Mouse (Mus musculus): ENCODE measurements around the gene Hoxc5.

Gene Hoxc5

DNA sequence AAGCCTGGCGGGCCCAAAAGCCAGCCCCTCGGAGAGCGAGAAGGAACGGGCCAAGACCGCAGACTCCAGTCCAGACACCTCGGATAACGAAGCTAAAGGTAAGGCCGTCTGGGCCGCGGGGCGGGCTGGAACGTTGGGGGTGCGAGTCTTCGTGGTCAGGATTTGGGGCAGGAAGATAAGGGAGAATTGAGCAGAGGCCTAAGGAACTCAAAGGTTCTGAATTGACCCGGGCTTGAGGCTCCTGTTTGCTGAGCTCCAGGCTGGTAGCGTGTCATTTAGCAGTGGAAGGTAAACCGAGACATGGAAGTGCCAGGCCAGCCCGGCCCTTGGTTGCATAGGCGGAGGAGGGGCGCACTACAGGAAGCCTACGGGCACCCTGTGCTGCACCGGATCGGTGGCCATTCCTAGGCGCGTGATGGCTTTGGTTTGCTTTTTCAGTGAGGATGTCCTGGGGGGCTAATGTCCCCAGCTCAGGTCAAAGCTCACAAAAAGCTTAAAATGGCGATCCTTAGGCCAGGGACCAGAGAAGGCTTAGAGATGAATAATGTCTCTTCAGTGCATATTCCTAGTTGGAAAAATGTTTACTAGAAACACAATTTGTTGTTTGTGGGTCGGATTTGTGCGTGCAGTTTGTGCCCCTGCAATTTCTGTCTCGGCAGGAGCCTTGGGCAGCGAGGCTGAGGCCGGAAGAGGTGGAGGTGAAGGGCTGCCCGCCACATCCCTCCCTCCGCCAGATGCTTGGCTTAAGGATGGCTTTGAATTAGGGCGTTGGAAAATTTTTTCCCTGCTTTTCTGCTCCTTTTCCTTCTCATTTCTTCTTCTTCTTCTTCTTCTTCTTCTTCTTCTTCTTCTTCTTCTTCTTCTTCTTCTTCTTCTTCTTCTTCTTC, 511 bp downstream of the Hoxc5 start:
- no peak for DNase-seq

DNA sequence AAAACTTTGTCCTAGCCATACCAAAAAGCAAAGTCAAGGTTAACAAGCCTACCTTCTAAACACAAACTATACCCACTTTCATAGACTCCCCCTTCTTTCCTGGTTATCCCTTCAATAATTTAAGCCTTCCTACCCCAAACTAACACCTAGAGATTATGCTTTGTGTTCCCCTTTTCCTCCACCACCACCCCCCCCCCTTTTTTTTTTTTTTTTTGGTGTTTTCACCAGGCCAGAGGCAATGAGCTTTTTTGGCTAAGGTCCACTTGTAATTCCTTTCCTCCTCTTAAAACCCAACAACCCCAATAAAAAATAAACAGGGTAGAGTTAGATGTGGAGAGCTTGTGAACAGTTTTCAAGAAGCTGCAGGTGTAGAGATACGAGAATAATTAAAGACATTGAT, 2.1 kb downstream of the Hoxc5 start:
- DNase-seq = no peak

DNA sequence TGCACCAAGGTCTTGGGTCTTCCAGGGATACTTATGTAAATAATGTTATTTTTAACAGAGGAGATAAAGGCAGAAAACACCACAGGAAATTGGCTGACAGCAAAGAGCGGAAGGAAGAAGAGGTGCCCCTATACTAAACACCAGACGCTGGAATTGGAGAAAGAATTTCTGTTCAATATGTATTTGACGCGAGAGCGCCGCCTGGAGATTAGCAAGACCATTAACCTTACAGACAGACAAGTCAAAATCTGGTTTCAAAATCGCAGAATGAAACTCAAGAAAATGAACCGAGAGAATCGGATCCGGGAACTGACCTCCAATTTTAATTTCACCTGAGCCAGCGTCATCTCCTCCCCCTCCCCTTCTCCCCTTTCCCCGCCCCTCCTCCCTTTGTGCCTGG, 3.5 kb downstream of the Hoxc5 start:
- DNase-seq = no peak

DNA sequence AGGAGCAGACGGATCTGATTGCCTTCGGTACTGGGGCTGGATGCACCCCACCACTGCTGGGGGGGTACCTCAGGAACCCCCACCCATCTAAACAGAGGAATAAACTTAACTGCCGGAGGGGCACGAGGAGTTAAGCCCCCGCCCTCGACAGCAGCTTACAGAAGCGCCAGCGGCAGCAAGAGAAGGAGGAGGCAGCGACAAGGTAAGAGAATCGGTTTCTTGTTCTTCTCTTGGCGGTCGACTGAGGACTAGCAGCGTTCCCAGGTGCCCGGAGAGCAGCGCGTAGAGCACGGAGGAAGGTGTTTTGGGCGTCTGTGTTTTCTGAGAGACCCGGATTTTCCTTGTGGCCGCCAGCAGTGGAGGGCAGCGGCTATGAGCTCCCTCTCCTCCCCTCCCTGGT, 5.0 kb downstream of the Hoxc5 start:
- no peak for DNase-seq

DNA sequence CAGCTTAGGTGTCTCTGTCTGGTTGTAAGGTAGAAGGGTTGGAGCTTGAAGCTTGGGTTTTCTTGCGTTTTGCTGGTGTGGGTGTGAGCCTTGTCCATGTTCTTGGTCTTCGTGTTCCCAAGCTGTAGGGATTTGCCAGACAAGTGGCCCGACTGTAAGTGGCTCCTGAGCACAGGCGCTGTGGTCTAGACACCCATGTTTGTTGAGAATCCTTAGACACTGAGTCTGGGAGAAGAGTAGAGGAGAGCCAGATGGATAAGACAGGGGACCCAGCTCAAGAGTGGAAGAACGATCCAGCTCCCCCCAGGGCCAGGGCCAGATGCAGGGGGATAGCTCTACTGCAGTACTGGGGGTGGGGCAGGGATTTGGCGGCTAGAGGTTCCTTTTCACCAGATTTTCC, 5.5 kb downstream of the Hoxc5 start:
- DNase-seq = no peak

DNA sequence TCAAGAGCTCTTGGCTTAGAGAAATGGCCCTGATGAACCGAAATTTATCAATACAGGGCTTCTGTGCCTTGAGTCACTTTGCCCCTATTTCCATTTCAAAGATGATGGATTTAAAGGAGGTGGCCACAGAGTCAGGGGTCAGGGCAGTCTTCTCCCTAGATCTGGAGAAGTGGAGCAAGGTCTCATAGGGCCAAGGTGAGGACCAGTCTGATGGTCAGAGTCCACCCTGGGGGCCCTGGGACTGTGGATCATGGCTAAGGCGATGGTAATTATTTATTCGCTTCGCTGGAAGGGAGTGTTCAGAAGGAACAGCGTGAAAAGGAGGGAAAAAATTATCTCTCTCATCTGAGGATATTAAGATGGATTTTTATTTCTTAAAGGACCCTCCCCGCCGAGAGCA, 7.8 kb downstream of the Hoxc5 start:
- no peak for DNase-seq

DNA sequence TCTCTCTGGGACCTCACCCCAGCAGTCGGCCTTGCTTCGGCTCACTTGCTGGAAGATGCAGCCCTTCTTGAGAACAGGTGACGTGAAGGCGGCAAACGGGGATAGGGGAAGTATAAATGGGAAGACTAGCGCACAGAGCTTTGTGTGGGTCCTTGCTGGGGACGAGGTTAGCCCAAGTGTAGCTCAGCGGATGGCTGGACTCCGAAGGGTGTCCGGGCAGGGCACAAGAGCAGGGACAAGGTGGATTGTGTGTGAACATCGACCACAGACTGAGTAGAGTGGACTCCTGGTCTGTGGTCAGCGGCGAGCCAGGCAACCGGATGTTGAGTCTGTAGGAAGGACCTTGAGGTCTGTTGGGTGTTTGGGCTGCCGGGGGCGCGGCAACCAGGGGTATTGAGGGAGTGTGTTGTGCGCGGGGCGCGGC, 8.5 kb downstream of the Hoxc5 start:
- no peak for DNase-seq

DNA sequence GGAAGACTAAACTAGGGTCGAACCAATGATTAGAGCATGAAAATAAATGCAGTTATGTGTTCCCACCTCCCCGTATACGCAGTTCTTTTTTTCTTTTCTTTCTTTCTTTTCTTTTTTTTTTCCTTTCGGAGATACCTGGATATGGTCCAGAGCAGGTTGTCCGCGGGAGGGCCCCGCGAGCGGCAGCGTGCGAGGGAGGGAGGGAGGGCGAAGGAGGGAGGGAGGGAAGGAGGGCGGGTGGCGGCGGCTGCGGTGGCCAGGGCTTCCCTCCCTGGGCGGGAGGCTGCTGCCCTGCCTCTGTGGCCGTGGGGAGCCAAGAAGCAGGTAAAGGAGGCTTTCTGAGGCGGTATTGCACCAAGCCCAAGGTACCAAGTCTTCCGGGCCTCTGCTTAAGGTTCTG, 8.9 kb downstream of the Hoxc5 start, which contains the start of gene Hoxc9:
Hoxc9 (plus strand) TSS at position 269 of the 400 bp plus-strand sequence.
- DNase-seq = no peak

DNA sequence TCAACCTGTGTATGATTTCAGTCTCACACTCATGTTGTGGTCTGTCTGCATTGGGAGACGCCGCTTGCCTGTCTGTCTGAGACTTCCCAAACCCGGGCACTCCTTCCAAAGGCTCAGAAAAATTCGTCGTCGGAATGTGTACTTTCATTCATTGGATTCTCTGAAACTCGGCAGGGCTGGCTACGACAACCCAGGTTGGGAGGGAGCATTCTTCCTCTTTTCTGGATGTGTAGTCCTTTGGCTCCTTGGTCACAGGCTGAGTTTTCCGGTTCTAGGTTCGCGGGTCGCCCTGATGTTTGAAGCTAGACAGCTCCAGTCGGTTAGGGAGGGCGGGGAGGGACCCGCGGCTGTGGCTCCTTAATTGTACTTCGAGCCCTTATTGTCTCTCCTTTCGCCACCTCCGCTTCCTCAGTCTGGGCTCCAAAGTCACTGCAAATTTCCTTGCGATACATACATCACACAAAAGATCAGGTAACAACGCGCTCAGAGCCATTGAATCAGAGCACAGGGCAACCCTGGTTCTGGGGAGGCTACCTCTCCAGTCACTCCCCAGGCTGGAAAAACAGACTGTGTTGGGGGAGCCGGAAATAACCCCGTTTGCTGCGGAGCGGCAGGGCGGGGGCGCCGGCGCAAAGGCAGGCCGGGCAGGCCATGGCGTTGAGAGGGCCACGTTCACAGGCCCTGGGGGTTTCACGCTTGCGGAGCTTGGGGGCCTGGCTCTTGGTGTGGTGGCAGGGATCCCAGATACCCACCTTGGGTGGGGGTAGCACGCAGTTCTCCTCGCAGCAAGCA, 9.6 kb downstream of the Hoxc5 start:
- DNase-seq = no peak

DNA sequence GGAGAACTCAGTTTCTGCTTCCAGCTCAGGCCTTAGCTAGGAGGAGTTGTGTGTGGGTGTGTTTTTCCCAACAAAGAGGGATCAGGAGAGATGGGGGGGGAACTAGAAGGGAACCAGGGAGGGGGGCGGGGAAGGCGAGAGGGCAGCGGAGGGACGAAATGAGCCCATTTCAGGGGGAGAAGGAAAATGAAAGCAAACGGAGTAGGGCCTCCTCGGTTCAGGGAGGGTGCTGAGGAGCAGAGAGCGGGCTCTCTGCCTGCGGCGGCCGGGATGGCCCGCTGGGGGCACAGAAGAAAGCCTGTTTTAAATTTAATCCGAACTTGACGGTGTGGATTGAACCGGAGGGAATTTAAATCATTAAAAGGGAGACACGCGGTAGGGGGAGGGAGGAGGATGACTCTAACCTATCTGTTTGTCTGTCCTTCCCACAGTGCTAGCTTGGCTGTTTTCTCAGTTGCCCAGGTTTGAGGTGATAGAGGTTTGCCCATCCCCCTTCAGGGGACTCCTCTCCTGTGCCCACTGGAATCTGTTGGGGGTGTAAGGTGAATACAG, 10.3 kb downstream of the Hoxc5 start:
- no peak for DNase-seq

DNA sequence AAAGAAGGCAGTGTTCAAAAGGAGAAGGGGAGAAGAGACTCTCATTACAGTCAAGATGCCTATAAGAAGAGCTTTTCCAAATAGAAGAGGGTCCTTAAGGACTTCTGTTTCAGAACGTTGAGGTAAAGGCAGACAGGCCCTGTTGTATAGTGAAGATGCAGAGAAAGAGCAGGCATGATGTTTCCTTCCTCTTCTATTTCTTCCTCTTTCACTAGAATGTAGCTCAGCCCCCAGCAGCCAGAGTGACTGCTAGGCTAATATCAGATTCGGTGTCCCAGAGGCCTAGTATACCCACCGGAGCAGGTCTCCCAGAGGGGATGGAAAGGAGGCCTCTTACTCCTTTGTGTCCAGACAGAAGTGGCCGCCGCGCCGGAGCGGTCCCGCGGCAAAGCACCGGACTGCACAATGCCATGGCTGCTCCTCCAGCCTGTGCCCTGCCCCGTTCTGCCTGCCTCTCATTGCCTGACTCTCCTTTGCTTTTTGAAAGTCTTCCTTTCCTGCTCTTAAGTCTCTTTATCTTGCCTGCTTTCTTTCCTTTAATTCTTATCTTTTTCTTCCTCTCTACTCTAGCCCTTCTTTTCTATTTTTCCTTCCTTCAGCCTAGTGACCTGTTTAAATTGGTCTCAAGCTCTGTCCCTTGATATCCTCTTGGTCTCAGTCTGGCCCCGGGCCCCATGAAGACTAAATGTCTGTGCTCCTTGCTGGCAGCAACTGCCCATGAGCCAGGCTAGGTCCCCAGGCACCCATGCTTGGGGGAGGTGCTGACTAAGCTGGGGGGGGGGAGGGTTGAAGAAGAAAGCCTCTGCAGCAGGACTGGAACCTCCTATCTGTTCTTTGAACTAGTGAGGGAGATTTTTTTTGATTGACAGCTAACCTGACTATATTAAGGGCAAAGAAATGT, 11.6 kb downstream of the Hoxc5 start:
- no peak for DNase-seq

DNA sequence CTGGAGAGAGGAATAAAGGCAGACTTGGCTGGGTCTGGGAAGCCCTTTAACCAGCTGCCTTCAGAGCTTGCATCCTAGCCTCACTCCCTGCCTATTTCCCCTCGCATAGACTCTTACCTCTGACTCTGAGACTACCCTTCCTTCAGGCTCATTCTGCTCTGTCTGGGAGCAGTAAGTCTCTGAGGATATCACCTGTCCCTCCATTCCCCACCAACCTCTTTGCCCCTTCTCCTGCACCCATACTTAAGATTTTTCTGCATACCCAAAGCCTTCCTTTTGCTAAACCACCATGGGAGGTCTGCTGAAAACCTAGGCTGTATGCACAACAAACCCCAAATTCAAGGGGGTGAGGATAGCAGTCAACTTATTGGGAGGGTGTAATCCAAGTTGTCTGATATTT, 12.7 kb downstream of the Hoxc5 start:
- DNase-seq = no peak

DNA sequence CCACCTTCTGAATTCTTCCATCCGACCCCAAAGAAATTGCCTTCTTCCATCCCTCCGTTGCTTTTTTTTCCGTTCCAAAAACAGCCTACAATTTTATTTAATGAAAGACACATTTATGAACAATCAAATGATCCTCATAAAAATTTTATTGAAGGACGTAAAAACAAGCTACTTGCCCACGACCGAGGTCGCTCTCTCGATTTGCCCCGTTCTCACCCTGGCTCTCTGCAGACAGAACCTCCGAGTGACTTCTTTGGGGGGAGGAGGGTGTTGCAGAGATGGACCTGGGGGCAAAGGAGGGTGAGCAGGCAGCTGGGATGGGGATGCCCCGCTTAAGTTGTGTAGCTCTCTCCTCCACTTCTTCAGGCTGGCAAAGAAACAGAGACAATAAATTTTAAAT, 13.1 kb downstream of the Hoxc5 start:
- no peak for DNase-seq

DNA sequence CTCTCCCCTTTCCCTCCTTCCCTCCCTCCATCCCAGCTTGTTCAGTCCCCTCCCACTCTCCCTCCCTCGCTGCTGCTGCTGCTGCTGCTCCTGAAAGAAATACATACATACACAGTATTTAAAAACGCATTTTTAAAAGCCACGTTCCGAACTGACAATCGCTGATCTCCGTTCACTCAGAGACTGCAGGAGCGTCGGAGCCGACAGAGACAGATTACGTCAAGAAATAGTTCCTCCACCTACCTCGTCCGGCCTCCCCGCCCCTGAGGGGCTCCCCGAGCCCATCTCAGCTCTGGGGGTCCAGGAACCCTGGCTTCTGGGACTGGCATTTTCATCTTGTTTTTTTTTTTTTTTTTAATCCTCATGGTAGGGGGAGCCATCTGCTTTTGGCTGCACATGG, 13.7 kb downstream of the Hoxc5 start:
- DNase-seq = no peak

DNA sequence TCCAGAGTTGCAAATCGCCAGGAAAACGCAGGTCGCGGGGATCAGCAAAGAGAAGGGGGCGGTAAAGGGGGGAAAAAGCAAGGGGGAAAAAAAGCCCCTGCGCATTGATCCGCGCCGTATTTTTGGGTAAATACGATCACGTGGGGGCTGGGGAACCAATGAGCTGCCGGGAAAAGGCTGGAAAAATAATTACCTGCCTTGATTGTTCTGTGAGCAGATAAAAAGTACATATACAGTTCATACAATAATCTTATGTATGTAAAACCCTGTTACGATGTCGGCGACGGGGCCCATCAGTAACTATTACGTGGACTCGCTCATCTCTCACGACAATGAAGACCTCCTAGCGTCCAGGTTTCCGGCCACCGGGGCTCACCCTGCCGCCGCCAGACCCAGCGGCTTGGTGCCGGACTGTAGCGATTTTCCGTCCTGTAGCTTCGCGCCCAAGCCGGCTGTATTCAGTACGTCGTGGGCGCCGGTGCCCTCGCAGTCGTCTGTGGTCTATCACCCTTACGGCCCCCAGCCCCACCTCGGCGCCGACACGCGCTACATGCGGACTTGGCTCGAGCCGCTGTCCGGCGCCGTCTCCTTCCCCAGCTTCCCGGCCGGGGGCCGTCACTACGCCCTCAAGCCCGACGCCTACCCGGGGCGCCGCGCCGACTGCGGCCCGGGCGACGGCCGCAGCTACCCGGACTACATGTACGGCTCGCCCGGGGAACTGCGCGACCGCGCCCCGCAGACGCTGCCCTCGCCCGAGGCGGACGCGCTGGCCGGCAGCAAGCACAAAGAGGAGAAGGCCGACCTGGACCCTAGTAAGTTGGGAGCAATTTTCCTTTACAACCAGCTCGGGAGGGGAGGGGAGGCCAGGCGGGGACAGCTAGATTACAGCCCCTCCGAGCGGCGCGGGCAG, 14.4 kb downstream of the Hoxc5 start:
- DNase-seq = no peak

DNA sequence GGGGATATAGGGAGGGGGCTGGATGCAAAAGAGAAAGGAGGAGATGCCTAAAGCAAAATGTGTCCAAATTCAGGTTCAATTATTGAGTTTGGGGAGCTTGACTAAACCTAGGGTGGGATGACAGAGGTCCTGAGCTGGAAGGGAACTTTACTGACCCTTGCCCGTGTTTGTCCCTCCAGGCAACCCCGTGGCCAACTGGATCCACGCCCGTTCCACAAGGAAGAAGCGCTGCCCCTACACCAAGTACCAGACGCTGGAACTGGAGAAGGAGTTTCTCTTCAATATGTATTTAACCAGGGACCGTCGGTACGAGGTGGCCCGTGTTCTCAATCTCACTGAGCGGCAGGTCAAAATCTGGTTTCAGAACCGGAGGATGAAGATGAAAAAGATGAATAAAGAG, 16.5 kb downstream of the Hoxc5 start:
- DNase-seq = no peak

DNA sequence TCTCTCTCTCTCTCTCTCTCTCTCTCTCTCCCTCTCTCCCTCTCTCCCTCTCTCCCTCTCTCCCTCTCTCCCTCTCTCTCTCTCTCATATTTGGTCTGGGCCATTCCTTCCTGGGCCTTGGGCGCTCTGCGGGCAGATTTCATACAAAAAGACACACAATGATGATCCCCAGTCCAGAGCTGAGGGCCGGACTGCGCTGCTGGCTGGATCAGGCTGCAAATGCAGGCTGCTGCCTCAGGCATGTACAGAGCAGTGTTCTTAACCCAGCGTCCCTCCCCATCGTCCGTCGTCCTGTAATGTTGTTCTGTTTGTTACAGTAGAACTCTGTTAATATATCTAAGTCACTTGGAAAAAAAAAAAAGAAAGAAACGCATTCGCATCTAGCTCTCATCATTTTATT, 17.3 kb downstream of the Hoxc5 start:
- DNase-seq = no peak

DNA sequence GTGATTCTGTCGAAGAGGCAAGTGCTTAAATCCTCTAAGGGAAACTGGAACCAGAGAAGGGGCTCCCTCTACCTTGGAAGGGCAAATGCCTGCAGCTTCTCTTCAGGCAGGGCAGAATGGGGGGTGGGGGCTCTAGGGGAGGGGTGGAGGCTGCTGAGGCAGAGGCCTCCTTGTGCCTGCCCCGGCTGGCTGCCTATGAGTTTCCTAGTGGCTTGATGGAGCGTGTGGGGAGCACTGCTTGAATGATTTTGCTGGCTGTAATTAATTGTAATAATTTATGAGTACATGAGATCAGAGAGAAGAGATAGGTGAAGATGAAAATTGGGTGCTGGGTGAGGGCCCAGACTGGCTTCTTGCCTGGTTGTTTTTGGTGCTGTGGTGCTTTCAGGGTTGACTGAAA, 17.7 kb downstream of the Hoxc5 start:
- no peak for DNase-seq

DNA sequence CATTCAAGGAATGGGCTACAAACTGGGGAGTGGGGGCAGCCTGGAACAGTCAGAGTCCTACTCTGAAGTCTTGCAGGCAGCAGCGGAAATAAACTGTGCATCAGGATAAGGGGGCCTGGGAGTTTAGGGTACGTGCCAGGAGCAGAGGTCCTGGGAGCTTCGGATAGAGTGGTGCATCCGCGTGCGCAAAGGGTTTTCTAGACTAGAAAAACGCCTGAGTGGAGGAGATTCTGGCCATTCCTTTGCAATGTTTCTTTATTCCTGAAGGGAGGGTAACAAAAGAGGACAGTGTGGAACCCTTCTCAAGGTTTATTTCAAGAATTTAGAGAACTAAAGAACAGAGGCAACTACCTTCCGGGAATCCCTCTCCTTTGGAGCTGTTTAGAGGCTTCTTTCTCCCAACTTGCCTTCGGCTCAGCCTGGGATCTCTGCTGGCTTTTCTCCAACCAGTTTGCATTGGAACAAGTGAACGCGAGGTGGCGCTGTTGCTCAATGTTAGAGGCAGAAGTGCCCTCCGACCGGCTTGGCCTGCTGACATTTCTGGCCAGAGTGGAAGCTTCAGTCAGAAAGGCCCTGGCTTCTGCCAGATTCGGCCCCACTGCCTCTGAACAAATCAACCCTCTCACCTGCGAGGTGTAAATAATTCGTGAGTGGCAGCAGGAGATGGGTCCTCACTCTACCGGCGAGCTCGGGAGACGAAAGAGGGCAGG, 20.0 kb downstream of the Hoxc5 start:
- peak; percentile 90 for DNase-seq

DNA sequence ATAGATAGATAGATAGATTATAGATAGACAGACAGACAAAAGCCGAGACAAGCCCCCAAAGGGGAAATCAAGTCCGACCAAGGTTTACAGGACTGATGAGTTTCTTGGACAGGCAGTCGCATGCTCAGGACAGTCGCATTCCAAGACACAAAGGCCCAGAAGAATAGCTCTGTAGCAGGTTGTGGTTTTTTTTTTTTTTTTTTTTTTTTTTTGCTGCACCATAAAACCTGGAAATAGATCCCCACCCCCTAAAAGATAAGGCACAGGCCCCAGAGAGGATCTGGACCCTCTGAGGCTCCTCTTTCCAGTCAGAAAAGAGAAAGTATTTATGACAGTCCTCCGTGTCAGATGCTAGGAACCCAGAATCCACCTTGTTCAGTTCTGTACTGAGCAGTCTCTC, 20.8 kb downstream of the Hoxc5 start:
- DNase-seq = no peak

Measured in B cell, adult 2 months (primary cell).